22 mouse cellular contexts compared by ENCODE assay signal in the genomic region with DNA sequence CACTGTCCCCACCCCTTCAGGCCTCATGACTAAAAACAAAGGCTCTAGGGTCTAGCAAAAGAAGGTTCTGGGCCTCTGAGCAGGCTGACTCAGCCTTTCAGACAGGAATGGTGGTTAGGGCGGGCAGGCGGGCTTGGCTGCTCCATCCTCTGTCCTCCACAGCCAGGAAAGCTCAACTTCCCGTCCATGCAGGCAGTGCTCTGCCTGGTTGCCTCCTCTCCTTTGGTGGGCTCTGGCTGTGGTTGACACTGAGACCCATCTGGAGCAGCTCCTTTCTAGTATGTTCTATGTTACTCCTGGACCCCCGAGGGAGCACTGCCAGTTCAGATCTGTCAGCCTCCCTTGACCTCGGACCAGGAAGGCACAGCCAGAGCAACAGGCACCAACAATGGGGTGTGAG. TPM values are rescaled to one million over a fixed set of nuclear protein-coding genes. Genes with fewer than 3 reads are reported as not detected.
"Had no signal": no experiment of that assay in that cellular context is flagged by ENCODE, and none has a peak within 500 bp of the region (broad histone marks: within the 10 kb centered on the region; RNA-seq: fewer than 3 reads in every experiment).

A gene (minus strand): TSS at position 101 of the 400 bp plus-strand sequence.

- H3K4me2 ChIP-seq: limb, embryonic 15.5 days; liver, embryonic 11.5 days; lung, embryonic 14.5 days; midbrain, embryonic 12.5 days; midbrain, embryonic 15.5 days; neural tube, embryonic 12.5 days; neural tube, embryonic 15.5 days; stomach, embryonic 15.5 days had no signal

- DNase-seq: kidney, adult 18-20 months; kidney, adult 9 months; kidney, postnatal 36 days; layer of hippocampus, adult 9-11 months; liver, postnatal 0 days; lung, embryonic 14.5 days; retina, postnatal 1 day; right cerebral cortex, postnatal 25 days; spleen, adult 18-20 months; thymus, postnatal 36 days had no signal

- H3K9ac ChIP-seq: limb, embryonic 15.5 days; liver, embryonic 14.5 days; liver, postnatal 0 days; lung, embryonic 14.5 days; midbrain, embryonic 12.5 days; midbrain, embryonic 15.5 days; neural tube, embryonic 12.5 days; neural tube, embryonic 15.5 days; stomach, embryonic 15.5 days had no signal

- H3K4me1 ChIP-seq: limb, embryonic 15.5 days; midbrain, embryonic 12.5 days; midbrain, embryonic 15.5 days; neural tube, embryonic 12.5 days; neural tube, embryonic 15.5 days; stomach, embryonic 15.5 days had no signal

- H3K27ac ChIP-seq: kidney, postnatal 0 days; layer of hippocampus, adult 2 months; limb, embryonic 15.5 days; liver, embryonic 14.5 days; macrophage; midbrain, embryonic 12.5 days; midbrain, embryonic 15.5 days; neural tube, embryonic 12.5 days; neural tube, embryonic 15.5 days; stomach, embryonic 15.5 days had no signal

- H3K27me3 ChIP-seq: limb, embryonic 15.5 days; midbrain, embryonic 12.5 days; midbrain, embryonic 15.5 days; neural tube, embryonic 12.5 days; stomach, embryonic 15.5 days had no signal

- H3K9me3 ChIP-seq: limb, embryonic 15.5 days; midbrain, embryonic 12.5 days; midbrain, embryonic 15.5 days; neural tube, embryonic 12.5 days; neural tube, embryonic 15.5 days; stomach, embryonic 15.5 days had no signal

- H3K4me3 ChIP-seq: layer of hippocampus, adult 2 months; limb, embryonic 15.5 days; midbrain, embryonic 12.5 days; midbrain, embryonic 15.5 days; neural tube, embryonic 12.5 days; neural tube, embryonic 15.5 days; stomach, embryonic 15.5 days had no signal

- ATAC-seq: liver, postnatal 0 days; lung, postnatal 0 days; midbrain, embryonic 15.5 days had no signal

RNA-seq across cellular contexts. Expression of the gene that starts here (rescaled TPM):
- polyA plus RNA-seq: limb, embryonic 15.5 days; liver, embryonic 11.5 days; liver, postnatal 0 days; lung, postnatal 0 days; macrophage; stomach, embryonic 15.5 days had no signal
